Mouse (Mus musculus): ENCODE measurements around the gene Jmjd8. TPM values are rescaled to one million over a fixed set of nuclear protein-coding genes. Genes with fewer than 3 reads are reported as not detected.

Gene Jmjd8
- total RNA-seq, 1 experiment from 2014 or later = 23.2 TPM

DNA sequence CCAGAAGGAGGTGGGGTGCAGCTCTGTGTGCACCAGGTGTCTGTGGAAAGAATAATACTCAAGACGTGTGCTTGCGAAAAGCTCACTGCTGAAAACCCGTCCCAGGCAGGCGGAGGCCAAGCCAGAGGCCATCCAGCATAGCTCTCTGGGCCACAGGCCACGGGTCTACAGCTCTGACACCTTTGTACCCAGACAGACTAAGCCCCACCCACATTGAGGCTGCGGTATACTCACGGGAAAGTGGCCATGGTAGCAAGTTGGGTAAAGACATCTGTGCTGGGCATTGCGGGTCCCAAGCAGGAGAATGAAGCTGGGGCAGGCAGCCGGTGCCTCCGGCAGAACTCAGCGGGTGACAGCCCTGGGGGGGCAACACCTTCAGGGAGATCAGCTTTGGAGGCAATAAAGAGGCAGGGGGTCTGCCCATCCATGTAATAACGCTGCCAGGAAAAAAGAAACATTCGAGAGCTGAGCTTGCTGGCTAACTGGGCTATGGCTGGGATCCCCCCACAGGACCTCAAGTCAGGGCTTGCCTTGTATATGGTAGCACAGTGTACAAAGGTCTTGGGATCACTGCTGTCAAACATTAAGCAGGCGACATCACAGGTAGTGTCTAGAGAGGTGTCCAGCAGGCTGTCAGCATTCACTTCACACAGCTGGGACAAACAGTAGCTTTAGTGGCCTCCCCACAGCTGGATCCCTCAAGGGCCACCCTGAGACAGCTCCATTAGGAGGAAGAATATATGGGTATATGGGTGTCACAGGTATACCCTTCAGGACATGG, 11.0 kb downstream of the Jmjd8 start:
- no peak for ATAC-seq (replicated peaks in 1 of 2; ENCODE audit: insufficient read depth in 1 of 2, low FRiP score in 2 of 2, low TSS enrichment in 1 of 2, low read depth in 1 of 2, poor library complexity in 2 of 2, severe bottlenecking in 2 of 2)

DNA sequence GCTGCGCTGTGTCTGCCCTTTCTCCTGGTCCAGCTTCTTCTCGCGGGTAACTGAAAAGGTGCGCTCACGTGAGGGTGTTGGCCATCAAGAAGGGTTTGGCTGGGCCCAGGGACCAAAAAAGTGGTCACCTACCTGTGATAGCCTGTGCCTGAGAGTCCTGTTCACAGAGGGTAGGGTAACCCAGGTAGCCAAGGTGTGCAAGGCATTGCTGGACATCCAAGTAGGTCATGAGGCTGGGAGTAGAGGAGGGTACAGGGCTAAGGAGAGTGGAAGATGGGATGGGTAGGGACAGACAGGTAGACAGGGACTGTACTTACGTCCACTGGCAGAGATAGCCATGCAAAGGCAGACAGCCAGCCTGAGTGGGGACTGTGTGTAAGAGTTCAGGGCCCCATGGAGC, 11.9 kb downstream of the Jmjd8 start:
- no peak for ATAC-seq (replicated peaks in 1 of 2; ENCODE audit: insufficient read depth in 1 of 2, low FRiP score in 2 of 2, low TSS enrichment in 1 of 2, low read depth in 1 of 2, poor library complexity in 2 of 2, severe bottlenecking in 2 of 2)

DNA sequence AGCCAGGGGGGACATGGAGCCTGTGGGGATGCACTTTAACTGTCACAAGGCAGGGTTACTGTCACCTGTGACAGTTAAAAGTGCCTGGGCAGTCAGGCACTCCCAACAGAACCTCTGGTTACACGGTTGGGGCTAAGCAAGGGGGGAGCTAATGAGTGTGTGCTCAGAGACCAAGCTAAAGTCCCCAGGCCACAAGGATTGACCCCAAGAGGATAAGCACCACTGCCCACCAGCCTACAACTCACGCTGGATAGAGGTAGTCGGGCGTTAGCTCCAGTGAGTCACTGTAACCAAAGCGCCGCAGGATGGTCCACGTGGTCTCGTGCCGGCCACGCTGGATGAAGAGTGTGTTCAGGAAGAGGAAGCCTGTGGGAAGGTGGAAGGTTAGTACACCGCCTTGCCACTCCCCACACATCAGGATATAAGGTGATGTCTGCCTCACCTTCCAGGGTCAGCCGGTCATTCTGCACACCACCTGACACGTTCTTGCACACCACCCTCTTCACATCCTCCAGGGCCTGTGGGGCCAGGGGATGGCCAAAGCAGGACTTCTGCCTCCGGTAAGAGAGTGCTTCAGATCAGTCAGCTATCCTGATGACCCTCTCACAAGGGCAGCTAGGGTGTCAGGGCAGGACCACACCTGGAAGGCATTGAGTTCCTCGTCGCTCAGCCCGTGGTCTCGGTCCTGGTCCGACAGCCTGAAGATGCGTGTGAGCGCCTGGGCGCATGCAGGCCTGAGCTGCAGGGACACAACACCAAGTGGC, 12.6 kb downstream of the Jmjd8 start, which contains the start of gene Gm20683:
Gene Gm20683, minus strand, starts transcription at position 647 of the 764 bp plus-strand sequence.
- no peak for ATAC-seq (replicated peaks in 1 of 2; ENCODE audit: insufficient read depth in 1 of 2, low FRiP score in 2 of 2, low TSS enrichment in 1 of 2, low read depth in 1 of 2, poor library complexity in 2 of 2, severe bottlenecking in 2 of 2)

DNA sequence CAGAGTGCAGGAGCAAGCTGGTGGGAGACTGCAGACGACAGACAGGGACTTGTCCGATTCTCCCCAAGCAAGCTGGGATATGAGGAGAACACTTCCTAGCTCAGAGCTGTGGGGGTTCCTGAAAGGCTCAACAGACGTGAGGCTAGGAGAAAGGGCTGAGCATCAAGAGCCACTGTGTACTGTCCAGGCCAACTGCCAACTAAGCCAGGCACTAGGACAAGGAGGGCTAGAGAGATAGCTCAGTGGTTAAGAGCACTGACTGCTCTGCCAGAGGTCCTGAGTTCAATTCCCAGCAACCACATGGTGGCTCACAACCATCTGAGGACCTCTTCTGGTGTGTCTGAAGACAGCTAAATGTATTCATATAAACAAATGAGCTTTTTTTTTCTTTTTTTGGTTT, 13.8 kb downstream of the Jmjd8 start:
- ATAC-seq (replicated peaks in 1 of 2; ENCODE audit: insufficient read depth in 1 of 2, low FRiP score in 2 of 2, low TSS enrichment in 1 of 2, low read depth in 1 of 2, poor library complexity in 2 of 2, severe bottlenecking in 2 of 2) = no peak

DNA sequence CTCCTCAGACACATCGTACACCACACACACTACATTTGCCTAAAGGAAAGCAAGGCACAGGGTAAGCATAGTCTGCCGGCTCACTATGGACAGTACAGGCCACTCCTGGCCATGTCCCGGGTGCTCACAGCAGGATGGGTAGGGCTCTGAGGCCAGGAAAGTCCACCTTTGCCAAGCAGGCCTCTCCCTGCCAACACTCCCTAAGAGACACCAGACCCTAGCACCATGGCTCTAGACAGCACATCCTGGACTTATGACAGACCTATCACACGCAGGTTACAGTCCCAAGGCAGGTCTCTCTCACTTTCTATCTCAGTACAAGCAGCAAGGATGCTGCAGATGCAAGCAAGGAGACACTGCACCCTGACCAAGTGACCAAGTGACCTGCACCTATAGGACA, 14.5 kb downstream of the Jmjd8 start:
- ATAC-seq (replicated peaks in 1 of 2; ENCODE audit: insufficient read depth in 1 of 2, low FRiP score in 2 of 2, low TSS enrichment in 1 of 2, low read depth in 1 of 2, poor library complexity in 2 of 2, severe bottlenecking in 2 of 2) = no peak

DNA sequence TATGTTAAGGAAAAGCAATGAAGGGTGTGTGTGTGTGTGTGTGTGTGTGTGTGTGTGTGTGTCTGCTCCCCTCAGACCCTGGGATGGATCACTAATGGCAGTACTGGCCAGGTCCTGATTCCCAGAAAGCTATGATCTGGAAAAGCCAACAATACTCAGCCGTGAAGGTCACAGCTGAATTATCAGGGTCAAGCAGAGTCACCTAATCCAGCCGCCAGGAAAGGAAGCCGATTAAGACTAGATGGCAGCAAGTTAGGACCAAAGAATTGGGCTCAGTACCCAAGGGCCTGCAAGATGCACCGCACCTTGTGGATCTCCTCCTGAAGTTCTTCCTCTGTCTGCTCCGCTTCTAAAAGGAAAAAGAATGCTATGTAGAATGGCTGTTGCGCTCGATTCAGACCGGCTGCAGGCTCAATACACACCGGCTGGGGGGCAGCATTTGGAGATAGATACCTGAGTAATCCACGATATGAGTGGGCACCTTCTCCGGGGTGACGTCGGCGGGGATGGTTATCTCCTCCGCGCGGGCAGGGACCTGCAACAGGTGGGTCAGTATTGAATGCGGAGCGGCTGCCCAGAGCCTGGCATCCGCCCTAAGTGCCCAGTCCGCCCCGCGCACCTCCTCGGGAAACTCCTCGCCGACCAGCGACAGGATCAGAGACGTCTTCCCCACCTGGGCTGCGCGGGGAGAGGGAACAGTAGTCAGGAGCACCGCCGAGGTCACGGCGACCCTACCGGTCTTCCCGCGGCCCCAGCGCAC, 15.1 kb downstream of the Jmjd8 start:
- ATAC-seq (replicated peaks in 1 of 2; ENCODE audit: insufficient read depth in 1 of 2, low FRiP score in 2 of 2, low TSS enrichment in 1 of 2, low read depth in 1 of 2, poor library complexity in 2 of 2, severe bottlenecking in 2 of 2) = no peak

DNA sequence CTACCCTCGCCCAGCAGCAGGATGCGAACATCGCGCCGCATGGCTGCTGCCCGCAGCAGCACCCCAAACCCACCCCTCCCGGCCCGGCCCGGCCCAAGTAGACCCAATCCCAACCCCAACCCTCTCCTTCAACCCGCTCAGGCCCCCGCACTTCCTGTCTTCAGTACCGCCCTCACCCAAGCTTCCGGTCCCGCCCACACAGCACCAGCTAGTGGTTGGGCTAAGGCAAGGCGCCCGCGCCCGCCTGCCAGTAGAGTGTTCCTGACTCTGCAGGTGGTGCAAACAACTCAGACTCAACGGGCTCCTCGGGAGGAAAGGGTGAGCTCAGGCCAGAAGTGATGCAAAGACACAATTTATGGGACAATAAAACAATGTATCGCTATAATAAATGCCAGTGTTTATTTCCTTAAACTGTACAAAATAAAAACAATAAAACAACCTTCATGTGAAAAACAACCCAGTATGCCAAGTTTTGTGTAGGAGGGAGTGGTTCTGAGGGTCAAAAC, 15.8 kb downstream of the Jmjd8 start, which contains the start of gene Rhot2:
Gene Rhot2, minus strand, starts transcription at position 456 of the 506 bp plus-strand sequence.
- peak; percentile 90 to 93 for ATAC-seq (replicated peaks in 1 of 2; ENCODE audit: insufficient read depth in 1 of 2, low FRiP score in 2 of 2, low TSS enrichment in 1 of 2, low read depth in 1 of 2, poor library complexity in 2 of 2, severe bottlenecking in 2 of 2)

DNA sequence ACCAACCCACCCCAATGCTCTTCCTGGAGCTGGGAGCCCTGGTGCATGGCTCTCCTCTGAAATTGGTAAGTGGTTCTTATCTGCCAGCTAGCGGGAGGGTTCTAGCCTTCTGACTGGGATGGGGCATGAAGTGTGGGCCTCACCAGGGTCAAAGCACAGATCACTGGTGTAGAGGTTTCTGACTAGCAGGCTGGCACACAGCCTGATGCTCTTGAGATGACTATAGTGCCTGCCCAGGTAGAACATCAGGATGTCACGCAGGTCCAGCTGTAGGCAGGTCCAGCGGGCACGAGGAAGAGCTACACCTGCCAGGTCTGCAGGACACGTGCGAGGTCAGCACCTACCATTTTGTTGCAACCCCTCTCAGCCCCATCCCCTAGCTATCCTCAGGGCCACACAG, 31.6 kb downstream of the Jmjd8 start:
- ATAC-seq (replicated peaks in 1 of 2; ENCODE audit: insufficient read depth in 1 of 2, low FRiP score in 2 of 2, low TSS enrichment in 1 of 2, low read depth in 1 of 2, poor library complexity in 2 of 2, severe bottlenecking in 2 of 2) = no peak

DNA sequence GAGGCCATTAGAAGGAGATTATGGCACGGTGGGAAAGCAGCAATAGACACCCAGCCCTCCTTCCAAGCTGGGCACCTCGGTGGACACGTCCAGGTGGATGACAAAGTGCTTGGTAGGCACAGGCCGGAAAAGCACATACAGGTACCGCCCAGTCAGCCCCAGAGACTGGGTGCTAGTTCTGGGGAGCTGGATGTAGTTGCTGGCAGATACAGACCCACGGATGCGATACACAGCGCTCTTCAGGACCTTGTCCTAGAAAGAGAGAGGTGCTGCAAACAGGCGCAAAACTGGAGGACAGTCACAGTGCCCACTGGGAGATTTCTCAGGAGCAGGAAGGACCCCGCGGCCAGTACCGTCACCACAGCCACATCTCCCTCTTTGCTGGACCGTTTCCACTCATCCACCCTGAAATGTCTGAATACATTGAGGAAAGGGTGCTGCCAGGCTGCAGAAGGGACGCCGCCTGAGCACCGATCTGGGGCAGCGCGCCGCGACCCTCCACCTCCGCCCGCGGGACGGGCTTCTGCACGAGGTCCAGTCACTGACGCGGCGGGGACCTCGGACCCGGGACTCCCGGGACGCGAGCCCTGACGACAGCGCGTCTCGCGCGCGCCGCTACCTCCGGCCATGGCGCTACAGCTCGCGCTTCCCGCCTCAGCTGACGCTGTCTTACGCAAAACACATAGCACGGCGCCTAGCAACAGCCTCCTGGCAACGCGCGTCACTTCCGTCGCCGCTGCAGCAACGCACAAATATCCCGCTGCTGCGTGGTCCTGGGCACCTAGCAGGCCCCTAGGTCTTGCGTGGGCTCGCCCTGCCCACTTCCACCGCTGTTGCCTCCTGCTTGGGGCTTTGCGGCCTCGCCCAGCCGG, 32.4 kb downstream of the Jmjd8 start, which contains the start of gene Wdr90:
Gene Wdr90, minus strand, starts transcription at position 670 of the 872 bp plus-strand sequence.
- ATAC-seq (replicated peaks in 1 of 2; ENCODE audit: insufficient read depth in 1 of 2, low FRiP score in 2 of 2, low TSS enrichment in 1 of 2, low read depth in 1 of 2, poor library complexity in 2 of 2, severe bottlenecking in 2 of 2) = peak; percentile 97

DNA sequence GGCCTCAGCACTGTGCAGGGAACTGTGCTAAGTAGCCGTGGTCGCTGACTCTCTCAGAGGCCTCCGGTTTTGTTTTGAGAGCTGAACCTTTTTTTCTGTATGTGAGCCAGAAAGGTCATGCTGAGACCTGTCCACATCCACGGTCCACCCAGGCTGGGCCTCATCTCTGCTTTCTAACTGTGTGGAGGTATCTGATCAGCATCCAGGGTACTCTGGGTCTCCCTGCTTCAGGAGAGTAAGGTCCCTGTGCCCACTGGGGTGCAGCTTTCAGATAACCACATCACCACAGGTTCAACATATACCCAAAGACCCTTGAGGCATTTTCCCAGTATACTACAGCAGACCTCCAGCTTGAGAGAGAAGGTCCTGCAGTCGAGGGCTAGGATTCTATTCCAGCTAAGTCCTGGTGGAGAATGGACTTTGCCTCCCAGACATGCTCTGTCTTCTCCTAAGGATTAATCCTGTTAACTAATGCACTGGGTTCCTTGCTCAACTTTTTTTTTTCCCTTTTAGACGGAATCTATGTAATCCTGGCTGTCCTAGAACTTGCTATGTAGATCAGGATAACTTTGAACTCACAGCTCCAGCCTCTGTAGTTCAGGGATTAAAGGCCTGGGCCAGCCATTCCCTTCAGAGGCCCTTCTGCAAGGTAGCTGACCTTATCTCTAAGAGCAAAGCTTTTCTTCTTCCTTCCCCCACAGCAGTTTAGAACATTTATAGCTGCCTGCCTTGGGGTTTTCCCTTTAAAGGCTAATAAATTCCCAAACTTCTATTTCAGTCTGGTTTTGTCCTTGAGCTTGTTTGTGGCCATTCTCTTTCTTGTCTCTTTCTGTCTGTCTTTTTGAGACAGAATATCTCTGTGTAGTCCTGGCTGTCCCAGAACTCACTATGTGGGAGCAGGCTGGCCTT, 33.3 kb downstream of the Jmjd8 start:
- no peak for ATAC-seq (replicated peaks in 1 of 2; ENCODE audit: insufficient read depth in 1 of 2, low FRiP score in 2 of 2, low TSS enrichment in 1 of 2, low read depth in 1 of 2, poor library complexity in 2 of 2, severe bottlenecking in 2 of 2)

DNA sequence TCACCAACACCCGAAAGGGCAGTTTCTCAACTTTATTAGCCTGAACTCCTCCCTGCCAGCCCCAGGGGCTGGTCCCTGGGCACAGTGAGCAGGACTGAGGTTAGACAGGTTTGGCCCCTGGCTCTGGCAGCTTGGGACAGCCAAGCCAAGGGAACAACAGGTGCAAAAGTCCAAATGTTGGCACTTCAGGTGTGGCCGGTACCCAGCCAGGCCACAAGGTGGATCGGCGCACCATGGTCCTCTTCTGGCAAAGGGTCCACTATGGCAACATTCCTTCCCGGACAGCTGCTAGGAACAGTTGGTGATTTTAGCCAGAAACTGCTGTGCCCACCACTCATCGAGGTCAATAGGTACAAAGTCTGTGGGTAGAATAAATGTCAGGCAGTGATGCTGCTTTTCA, 35.0 kb downstream of the Jmjd8 start:
- ATAC-seq (replicated peaks in 1 of 2; ENCODE audit: insufficient read depth in 1 of 2, low FRiP score in 2 of 2, low TSS enrichment in 1 of 2, low read depth in 1 of 2, poor library complexity in 2 of 2, severe bottlenecking in 2 of 2) = no peak

DNA sequence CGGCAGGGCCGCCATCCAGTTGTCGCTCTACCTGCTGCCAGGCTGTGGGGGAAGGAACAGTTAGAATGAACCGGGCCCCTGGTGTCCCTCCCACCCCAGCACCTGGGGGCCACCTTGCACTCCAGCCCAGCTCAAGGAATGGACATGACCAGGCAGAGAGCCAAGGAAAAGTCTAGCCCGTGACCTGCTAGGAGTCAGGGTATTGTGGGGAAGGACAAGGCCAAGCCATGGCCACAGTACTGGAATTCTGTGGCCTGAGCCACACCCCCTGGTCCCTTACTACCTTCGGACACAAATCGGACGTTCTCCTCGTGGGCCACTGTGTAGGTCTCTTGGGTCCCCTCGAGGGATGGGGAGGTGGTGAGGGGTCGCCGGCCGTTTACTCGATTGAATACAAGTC, 35.6 kb downstream of the Jmjd8 start:
- no peak for ATAC-seq (replicated peaks in 1 of 2; ENCODE audit: insufficient read depth in 1 of 2, low FRiP score in 2 of 2, low TSS enrichment in 1 of 2, low read depth in 1 of 2, poor library complexity in 2 of 2, severe bottlenecking in 2 of 2)

DNA sequence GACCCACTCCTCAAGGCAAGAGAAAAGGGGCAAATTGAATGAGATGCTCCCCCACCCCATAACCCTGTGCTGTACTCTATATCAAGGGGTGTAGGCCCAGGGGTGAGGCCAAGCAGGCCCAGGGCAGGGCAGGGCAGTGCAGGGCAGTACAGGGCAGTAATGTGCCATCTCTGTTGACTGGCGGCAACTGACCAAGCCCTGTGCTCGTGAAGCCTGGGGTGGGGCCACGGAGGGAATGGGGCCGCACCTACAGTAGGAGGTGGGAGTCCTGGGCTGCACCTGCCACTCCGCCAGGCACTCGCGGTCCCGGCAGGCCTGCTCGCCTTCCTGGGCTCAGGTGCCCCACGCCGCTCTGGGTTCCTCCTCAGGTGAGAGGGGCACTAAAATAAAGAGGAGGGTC, 36.6 kb downstream of the Jmjd8 start:
- no peak for ATAC-seq (replicated peaks in 1 of 2; ENCODE audit: insufficient read depth in 1 of 2, low FRiP score in 2 of 2, low TSS enrichment in 1 of 2, low read depth in 1 of 2, poor library complexity in 2 of 2, severe bottlenecking in 2 of 2)

DNA sequence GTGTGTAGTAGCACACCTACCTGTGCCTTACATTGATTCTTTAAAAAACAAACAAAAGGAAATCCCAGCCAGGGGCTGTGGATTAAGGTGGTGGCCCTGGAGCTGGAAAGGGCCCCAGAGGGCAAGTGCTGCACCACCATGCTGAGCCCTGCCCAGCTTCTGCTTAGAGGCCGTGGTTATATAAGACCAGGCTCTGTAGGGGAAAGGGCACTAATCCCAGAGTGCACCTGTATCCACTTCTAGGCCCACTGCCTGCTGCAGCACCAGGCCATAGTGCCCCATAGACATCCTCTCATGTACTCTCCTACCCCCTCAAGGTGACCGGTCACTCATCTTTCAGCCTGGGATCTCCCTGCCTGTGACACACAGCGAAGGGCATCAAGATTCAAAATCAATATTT, 37.5 kb downstream of the Jmjd8 start:
- ATAC-seq (replicated peaks in 1 of 2; ENCODE audit: insufficient read depth in 1 of 2, low FRiP score in 2 of 2, low TSS enrichment in 1 of 2, low read depth in 1 of 2, poor library complexity in 2 of 2, severe bottlenecking in 2 of 2) = no peak

DNA sequence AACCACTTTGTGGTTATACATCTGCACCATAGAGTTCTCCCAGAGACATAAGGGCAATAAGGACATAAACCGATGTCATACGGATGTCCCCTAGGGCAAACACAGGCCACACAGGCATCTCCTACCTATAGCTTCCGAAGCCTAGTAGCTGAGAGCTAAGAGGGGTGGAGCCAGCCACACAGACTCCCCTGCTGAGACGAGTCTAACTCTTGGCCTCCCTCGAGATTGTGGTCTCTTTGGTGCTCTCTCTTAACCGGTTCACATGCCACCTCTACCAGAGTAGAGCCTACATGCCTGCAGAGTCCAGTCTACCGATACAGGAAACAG, 38.8 kb downstream of the Jmjd8 start:
- ATAC-seq (replicated peaks in 1 of 2; ENCODE audit: insufficient read depth in 1 of 2, low FRiP score in 2 of 2, low TSS enrichment in 1 of 2, low read depth in 1 of 2, poor library complexity in 2 of 2, severe bottlenecking in 2 of 2) = peak in 1 of 2 experiments; percentile 14; a peak in 1 of 4 replicates

Measured in hematopoietic stem cell, adult 5-6 weeks (primary cell).